Mouse (Mus musculus): ENCODE results near the gene Gja1.

GRCm38 (mm10) chr10:56360472-56360871 lies 16.7 kb upstream of the Gja1 start:
- TF ChIP-seq CTCF (IDR thresholded peaks at IDR 0.05) (no peak), EP300 (IDR thresholded peaks at IDR 0.05) (no peak)
